Mouse (Mus musculus): Measurements from ENCODE around the gene Exog. TPM values are rescaled to one million over a fixed set of nuclear protein-coding genes. Genes with fewer than 3 reads are reported as not detected.
A peak's percentile ranks its signal among the peaks of the same experiment; 100 is the strongest.

Gene Exog
- polyA plus RNA-seq, 1 experiment, result 7.3 TPM

DNA sequence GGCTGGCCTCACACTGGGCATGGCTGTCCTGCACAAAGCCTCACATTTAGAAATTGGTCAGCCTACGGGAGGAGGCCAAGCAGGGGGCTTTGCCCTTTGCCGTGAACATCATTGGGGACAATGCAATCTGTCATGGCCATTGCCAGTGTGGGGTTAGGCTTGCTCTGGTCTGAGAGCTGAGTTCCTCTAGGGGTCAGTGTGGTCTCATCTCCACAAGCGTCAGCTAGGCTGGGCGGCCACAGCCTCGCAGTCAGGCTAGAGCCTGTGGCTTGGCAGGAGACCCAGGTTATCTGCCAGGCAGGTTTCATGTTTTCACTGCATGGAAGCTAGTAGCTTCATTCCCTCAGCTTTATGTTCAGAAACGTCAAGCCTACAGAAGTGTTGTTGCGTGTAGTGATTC is 20.9 kb downstream of the Exog start:
- Histone ChIP-seq H3ac (ENCODE audit: control insufficient read depth, insufficient read length, low read depth) (no peak overlapping the region), H3K36me3 (ENCODE audit: control insufficient read depth, insufficient read depth) (peaks cover 24% of the 10 kb centered on the region), H3K4me3 (ENCODE audit: insufficient read depth, poor library complexity, severe bottlenecking) (no peak overlapping the region), H3K27me3 (ENCODE audit: control insufficient read depth, insufficient read depth, insufficient read length) (no peaks in the 10 kb centered on the region), H3K79me2 (ENCODE audit: control insufficient read depth, insufficient read depth) (no peaks in the 10 kb centered on the region), H3K79me3 (ENCODE audit: low read depth) (no peaks in the 10 kb centered on the region)
- TF ChIP-seq CEBPB (IDR thresholded peaks at IDR 0.05; ENCODE audit: low read depth), result no peak
- peak; percentile 77 for TF ChIP-seq CTCF (IDR thresholded peaks at IDR 0.05; ENCODE audit: control insufficient read depth, insufficient read depth, insufficient read length)

- TF ChIP-seq CTCF (IDR thresholded peaks at IDR 0.05; ENCODE audit: control insufficient read depth, insufficient read depth, insufficient read length), result no peak
- TF ChIP-seq CEBPB (IDR thresholded peaks at IDR 0.05; ENCODE audit: low read depth), result no peak
- no peak for TF ChIP-seq MYOG (IDR thresholded peaks at IDR 0.05; ENCODE audit: control insufficient read depth, extremely low read depth, insufficient read length)
- Histone ChIP-seq H3K79me2 (ENCODE audit: control insufficient read depth, insufficient read depth) (no peaks in the 10 kb centered on the region), H3K36me3 (ENCODE audit: control insufficient read depth, insufficient read depth) (peaks cover 4% of the 10 kb centered on the region), H3K4me3 (ENCODE audit: insufficient read depth, poor library complexity, severe bottlenecking) (no peak overlapping the region), H3K79me3 (ENCODE audit: low read depth) (no peaks in the 10 kb centered on the region), H3K27me3 (ENCODE audit: control insufficient read depth, insufficient read depth, insufficient read length) (no peaks in the 10 kb centered on the region), H3ac (ENCODE audit: control insufficient read depth, insufficient read length, low read depth) (no peak overlapping the region)
Observed at GRCm38 (mm10) chr9:119469691-119470353, 25.1 kb downstream of the Exog start.

GRCm38 (mm10) chr9:119472412-119472918 is 27.7 kb downstream of the Exog start:
- TF ChIP-seq FOSL1 (IDR thresholded peaks at IDR 0.05; ENCODE audit: insufficient read depth, low read length, poor library complexity, severe bottlenecking), result no peak
- no peak for TF ChIP-seq CEBPB (IDR thresholded peaks at IDR 0.05; ENCODE audit: low read depth)
- no peak for TF ChIP-seq MYOG (IDR thresholded peaks at IDR 0.05; ENCODE audit: control insufficient read depth, extremely low read depth, insufficient read length)
- no peak for TF ChIP-seq USF1 (IDR thresholded peaks at IDR 0.05; ENCODE audit: low read depth)
- no peak for TF ChIP-seq CTCF (IDR thresholded peaks at IDR 0.05; ENCODE audit: control insufficient read depth, insufficient read depth, insufficient read length)
- TF ChIP-seq MYOD1 (IDR thresholded peaks at IDR 0.05; ENCODE audit: control insufficient read depth, insufficient read length, low read depth), result no peak
- TF ChIP-seq MAX (IDR thresholded peaks at IDR 0.05), result no peak
- H3K36me3 ChIP-seq (ENCODE audit: control insufficient read depth, insufficient read depth), result no peaks in the 10 kb centered on the region
- no peaks in the 10 kb centered on the region for H3K79me2 ChIP-seq (ENCODE audit: control insufficient read depth, insufficient read depth)
- no peaks in the 10 kb centered on the region for H3K79me3 ChIP-seq (ENCODE audit: low read depth)
- H3K27me3 ChIP-seq (ENCODE audit: control insufficient read depth, insufficient read depth, insufficient read length), result no peaks in the 10 kb centered on the region
- no peak overlapping the region for H3K4me3 ChIP-seq (ENCODE audit: insufficient read depth, poor library complexity, severe bottlenecking)
- H3ac ChIP-seq (ENCODE audit: control insufficient read depth, insufficient read length, low read depth), result no peak overlapping the region

DNA sequence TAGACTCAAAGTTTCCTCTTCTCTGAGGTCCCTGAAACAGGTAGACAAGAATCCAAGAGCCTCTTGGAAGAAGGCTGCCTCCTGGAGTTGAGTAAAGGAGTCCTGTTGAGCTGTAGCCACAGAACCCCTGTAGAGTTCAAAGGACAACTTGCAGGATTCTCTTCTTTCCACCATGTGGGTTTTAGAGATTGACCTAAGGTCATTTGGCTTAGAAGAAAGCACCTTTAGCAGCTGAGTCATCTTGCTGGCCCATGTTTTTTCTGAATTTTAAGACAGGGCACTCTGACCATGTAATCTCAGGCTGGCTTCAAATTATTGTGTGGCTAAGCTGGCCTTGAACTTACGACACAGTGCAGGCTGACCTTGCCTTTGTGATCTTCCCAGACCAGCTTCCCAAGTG is 28.3 kb downstream of the Exog start:
- Histone ChIP-seq H3K36me3 (ENCODE audit: control insufficient read depth, insufficient read depth) (no peaks in the 10 kb centered on the region), H3K79me2 (ENCODE audit: control insufficient read depth, insufficient read depth) (no peaks in the 10 kb centered on the region), H3K27me3 (ENCODE audit: control insufficient read depth, insufficient read depth, insufficient read length) (no peaks in the 10 kb centered on the region), H3ac (ENCODE audit: control insufficient read depth, insufficient read length, low read depth) (no peak overlapping the region), H3K4me3 (ENCODE audit: insufficient read depth, poor library complexity, severe bottlenecking) (no peak overlapping the region), H3K79me3 (ENCODE audit: low read depth) (no peaks in the 10 kb centered on the region)
- TF ChIP-seq CTCF (IDR thresholded peaks at IDR 0.05; ENCODE audit: control insufficient read depth, insufficient read depth, insufficient read length) (no peak), MAX (IDR thresholded peaks at IDR 0.05) (no peak), FOSL1 (IDR thresholded peaks at IDR 0.05; ENCODE audit: insufficient read depth, low read length, poor library complexity, severe bottlenecking) (no peak), MYOG (IDR thresholded peaks at IDR 0.05; ENCODE audit: control insufficient read depth, extremely low read depth, insufficient read length) (no peak), CEBPB (IDR thresholded peaks at IDR 0.05; ENCODE audit: low read depth) (no peak), MYOD1 (IDR thresholded peaks at IDR 0.05; ENCODE audit: control insufficient read depth, insufficient read length, low read depth) (no peak), USF1 (IDR thresholded peaks at IDR 0.05; ENCODE audit: low read depth) (no peak)

- no peaks in the 10 kb centered on the region for H3K79me2 ChIP-seq (ENCODE audit: control insufficient read depth, insufficient read depth)
- H3K79me3 ChIP-seq (ENCODE audit: low read depth), result no peaks in the 10 kb centered on the region
- no peaks in the 10 kb centered on the region for H3K27me3 ChIP-seq (ENCODE audit: control insufficient read depth, insufficient read depth, insufficient read length)
- TF ChIP-seq USF1 (IDR thresholded peaks at IDR 0.05; ENCODE audit: low read depth), result no peak
- TF ChIP-seq CEBPB (IDR thresholded peaks at IDR 0.05; ENCODE audit: low read depth), result peak; percentile 92
- peak; percentile 77 for TF ChIP-seq MAX (IDR thresholded peaks at IDR 0.05)
- TF ChIP-seq MYOG (IDR thresholded peaks at IDR 0.05; ENCODE audit: control insufficient read depth, extremely low read depth, insufficient read length), result no peak
- H3K4me3 ChIP-seq (ENCODE audit: insufficient read depth, poor library complexity, severe bottlenecking), result no peak overlapping the region
- H3ac ChIP-seq (ENCODE audit: control insufficient read depth, insufficient read length, low read depth), result no peak overlapping the region
- H3K36me3 ChIP-seq (ENCODE audit: control insufficient read depth, insufficient read depth), result no peaks in the 10 kb centered on the region
Observed at GRCm38 (mm10) chr9:119473608-119474164, 28.9 kb downstream of the Exog start.
